Mouse (Mus musculus) MEL (cell line): ENCODE results near the gene Usp32. TPM values are rescaled to one million over a fixed set of nuclear protein-coding genes. Genes with fewer than 3 reads are reported as not detected.

Experiments
- DNase-seq: peaks from one replicate; pipeline ENCODE4 v3.0.0; 2011; ENCODE audit warnings: low read depth, low spot score
- H3K27ac ChIP-seq: 2 replicates; pipeline ENCODE4 v1.5.1; 2012; ENCODE audit warnings: low read depth, mild to moderate bottlenecking, control low read depth, low read length, moderate library complexity; ENCODE audit not compliant: control insufficient read depth
- H3K27me3 ChIP-seq, 2 experiments: fragments of 150-350 bp in 1 of 2; sonication (generic) in 1 of 2; 2 replicates each; pipeline ENCODE4 v1.6.1; 2012; ENCODE audit warnings: low read length in 2 of 2, mild to moderate bottlenecking in 2 of 2, improper control_type of control experiment in 1 of 2, moderate library complexity in 1 of 2; ENCODE audit not compliant: insufficient read depth in 2 of 2, control insufficient read depth in 1 of 2
- H3K36me3 ChIP-seq, 2 experiments: 2 replicates each; pipeline ENCODE4 v1.6.1; 2012 to 2014; ENCODE audit warnings: low read length in 2 of 2, improper control_type of control experiment in 1 of 2, inconsistent platforms in 1 of 2, mild to moderate bottlenecking in 1 of 2; ENCODE audit not compliant: insufficient read depth in 2 of 2, control insufficient read depth in 1 of 2
- H3K4me1 ChIP-seq, 2 experiments: fragments of 150-350 bp in 1 of 2; sonication (generic) in 1 of 2; 2 replicates each; pipeline ENCODE4 v1.6.1; 2012; ENCODE audit warnings: low read length in 2 of 2, improper control_type of control experiment in 1 of 2, mild to moderate bottlenecking in 1 of 2; ENCODE audit not compliant: insufficient read depth in 2 of 2, control insufficient read depth in 1 of 2
- H3K4me3 ChIP-seq, 2 experiments: fragments of 150-350 bp in 1 of 2; sonication (generic) in 1 of 2; 2 replicates each; pipeline ENCODE4 v1.5.1; 2012; ENCODE audit warnings: low read depth in 2 of 2, low read length in 2 of 2, mild to moderate bottlenecking in 2 of 2, moderate library complexity in 2 of 2, control low read depth in 1 of 2, improper control_type of control experiment in 1 of 2; ENCODE audit not compliant: control insufficient read depth in 1 of 2, insufficient read depth in 1 of 2
- H3K79me2 ChIP-seq: 2 replicates; pipeline ENCODE4 v1.6.1; 2012; ENCODE audit warnings: mild to moderate bottlenecking, low read length, moderate library complexity; ENCODE audit not compliant: control insufficient read depth, poor library complexity, insufficient read depth
- H3K9ac ChIP-seq: 2 replicates; pipeline ENCODE4 v1.6.1; 2012; ENCODE audit warnings: low read depth, mild to moderate bottlenecking, control low read depth, low read length, moderate library complexity; ENCODE audit not compliant: control insufficient read depth, poor library complexity, severe bottlenecking
- H3K9me3 ChIP-seq: fragments of 150-350 bp; sonication (generic); replicated peaks from 2 replicates; pipeline ENCODE4 v1.6.1; 2012; ENCODE audit warnings: mild to moderate bottlenecking, low read length, improper control_type of control experiment, moderate library complexity; ENCODE audit not compliant: insufficient read depth
- BHLHE40 ChIP-seq: IDR thresholded peaks from 2 replicates; pipeline ENCODE4 v1.6.1; 2012; ENCODE audit warnings: low read depth, mild to moderate bottlenecking, inconsistent platforms, low read length, improper control_type of control experiment, borderline replicate concordance
- CHD1 ChIP-seq: IDR thresholded peaks from 2 replicates; pipeline ENCODE4 v1.6.1; 2012; ENCODE audit warnings: low read depth, mild to moderate bottlenecking, inconsistent platforms, low read length, improper control_type of control experiment
- E2F4 ChIP-seq: IDR thresholded peaks from 2 replicates; pipeline ENCODE4 v1.6.1; 2011; ENCODE audit warnings: low read depth, low read length, improper control_type of control experiment, borderline replicate concordance
- ELF1 ChIP-seq: IDR thresholded peaks from 2 replicates; pipeline ENCODE4 v1.6.1; 2014; ENCODE audit warnings: low read depth, mild to moderate bottlenecking, inconsistent platforms, low read length, improper control_type of control experiment, moderate library complexity
- ETS1 ChIP-seq: IDR thresholded peaks from 2 replicates; pipeline ENCODE4 v1.6.1; 2012; ENCODE audit warnings: low read depth, mild to moderate bottlenecking, inconsistent platforms, low read length, improper control_type of control experiment, moderate library complexity
- GABPA ChIP-seq: IDR thresholded peaks from 2 replicates; pipeline ENCODE4 v1.6.1; 2012; ENCODE audit warnings: low read depth, mild to moderate bottlenecking, inconsistent platforms, low read length, improper control_type of control experiment, moderate library complexity
- HCFC1 ChIP-seq: IDR thresholded peaks from 2 replicates; pipeline ENCODE4 v1.6.1; 2012; ENCODE audit warnings: low read depth, mild to moderate bottlenecking, inconsistent platforms, low read length, improper control_type of control experiment, moderate library complexity
- MAFK ChIP-seq: IDR thresholded peaks from 2 replicates; pipeline ENCODE4 v1.6.1; 2011; ENCODE audit warnings: low read depth, mild to moderate bottlenecking, low read length, improper control_type of control experiment, borderline replicate concordance
- MAZ ChIP-seq: IDR thresholded peaks from 2 replicates; pipeline ENCODE4 v1.6.1; 2012; ENCODE audit warnings: low read depth, mild to moderate bottlenecking, inconsistent platforms, low read length, improper control_type of control experiment
- MEF2A ChIP-seq: IDR thresholded peaks from 2 replicates; pipeline ENCODE4 v1.6.1; 2014; ENCODE audit warnings: low read depth, mild to moderate bottlenecking, inconsistent platforms, low read length, improper control_type of control experiment; ENCODE audit not compliant: poor library complexity, insufficient replicate concordance, severe bottlenecking; ENCODE audit errors: extremely low read depth
- MXI1 ChIP-seq: IDR thresholded peaks from 2 replicates; pipeline ENCODE4 v1.6.1; 2011; ENCODE audit warnings: mild to moderate bottlenecking, low read depth, low read length, improper control_type of control experiment
- MYB ChIP-seq: IDR thresholded peaks from 2 replicates; pipeline ENCODE4 v1.6.1; 2011; ENCODE audit warnings: mild to moderate bottlenecking, low read depth, low read length, improper control_type of control experiment
- NELFE ChIP-seq: IDR thresholded peaks from 2 replicates; pipeline ENCODE4 v1.6.1; 2011; ENCODE audit warnings: low read depth, low read length, improper control_type of control experiment
- NRF1 ChIP-seq: IDR thresholded peaks from 2 replicates; pipeline ENCODE4 v1.6.1; 2014; ENCODE audit warnings: low read depth, mild to moderate bottlenecking, inconsistent platforms, low read length, improper control_type of control experiment, moderate library complexity; ENCODE audit not compliant: poor library complexity, insufficient read depth, severe bottlenecking
- POLR2A ChIP-seq, 2 experiments: IDR thresholded peaks; 2 replicates each; pipeline ENCODE4 v1.6.1; 2011 to 2012; ENCODE audit warnings: low read length in 2 of 2, mild to moderate bottlenecking in 2 of 2, control low read depth in 1 of 2, improper control_type of control experiment in 1 of 2, low read depth in 1 of 2, moderate library complexity in 1 of 2; ENCODE audit not compliant: control insufficient read depth in 1 of 2, insufficient read depth in 1 of 2, poor library complexity in 1 of 2
- POLR2AphosphoS2 ChIP-seq: IDR thresholded peaks from 2 replicates; pipeline ENCODE4 v1.6.1; 2011; ENCODE audit warnings: low read length, improper control_type of control experiment
- RCOR1 ChIP-seq: IDR thresholded peaks from 2 replicates; pipeline ENCODE4 v1.6.1; 2012; ENCODE audit warnings: low read depth, mild to moderate bottlenecking, inconsistent platforms, low read length, improper control_type of control experiment
- TAL1 ChIP-seq: IDR thresholded peaks from 2 replicates; pipeline ENCODE4 v1.6.1; 2012; ENCODE audit warnings: mild to moderate bottlenecking, inconsistent platforms, low read length, moderate library complexity, mixed read lengths
- TCF12 ChIP-seq: IDR thresholded peaks from 2 replicates; pipeline ENCODE4 v1.6.1; 2014; ENCODE audit warnings: low read depth, mild to moderate bottlenecking, inconsistent platforms, low read length, improper control_type of control experiment, moderate library complexity
- UBTF ChIP-seq: IDR thresholded peaks from 2 replicates; pipeline ENCODE4 v1.6.1; 2012; ENCODE audit warnings: low read depth, mild to moderate bottlenecking, inconsistent platforms, low read length, improper control_type of control experiment, moderate library complexity, borderline replicate concordance; ENCODE audit not compliant: insufficient read depth
- USF1 ChIP-seq: IDR thresholded peaks from 2 replicates; pipeline ENCODE4 v1.6.1; 2014; ENCODE audit warnings: low read depth, mild to moderate bottlenecking, inconsistent platforms, low read length, improper control_type of control experiment, moderate library complexity
- USF2 ChIP-seq, 2 experiments: IDR thresholded peaks; 2 replicates each; pipeline ENCODE4 v1.6.1; 2011 to 2012; ENCODE audit warnings: improper control_type of control experiment in 2 of 2, low read length in 2 of 2, borderline replicate concordance in 1 of 2, inconsistent platforms in 1 of 2, low read depth in 1 of 2, mild to moderate bottlenecking in 1 of 2; ENCODE audit not compliant: insufficient read depth in 1 of 2
- ZC3H11A ChIP-seq: IDR thresholded peaks from 2 replicates; pipeline ENCODE4 v1.6.1; 2012; ENCODE audit warnings: low read depth, mild to moderate bottlenecking, inconsistent platforms, low read length, improper control_type of control experiment
- ZKSCAN1 ChIP-seq: IDR thresholded peaks from 2 replicates; pipeline ENCODE4 v1.6.1; 2012; ENCODE audit warnings: low read depth, mild to moderate bottlenecking, inconsistent platforms, low read length, improper control_type of control experiment, moderate library complexity
- ZNF384 ChIP-seq: IDR thresholded peaks from 2 replicates; pipeline ENCODE4 v1.6.1; 2012; ENCODE audit warnings: low read depth, mild to moderate bottlenecking, inconsistent platforms, low read length, improper control_type of control experiment
- polyA plus RNA-seq, 2 experiments: library from polyadenylated mRNA; stranded (reverse) in 1 of 2; unstranded in 1 of 2; fragments of >175 nt in 1 of 2; fragments of >200 nt in 1 of 2; gene quantifications; 2 replicates each; pipeline versions ENCODE4 v1.2.1 to v1.2.4; 2012; ENCODE audit warnings: low replicate concordance in 2 of 2, low read depth in 1 of 2; ENCODE audit not compliant: insufficient read length in 2 of 2, insufficient read depth in 1 of 2, missing spikeins in 1 of 2
- total RNA-seq: library from RNA; depleted of rRNA; stranded (reverse); fragments of 300-350 nt; gene quantifications from 2 replicates; pipeline ENCODE4 v1.2.3, GENCODE M21; 2012

Usp32 gene
- total and polyA plus RNA-seq, 3 experiments = 11.3 to 11.5 TPM; not detected in 1

DNA sequence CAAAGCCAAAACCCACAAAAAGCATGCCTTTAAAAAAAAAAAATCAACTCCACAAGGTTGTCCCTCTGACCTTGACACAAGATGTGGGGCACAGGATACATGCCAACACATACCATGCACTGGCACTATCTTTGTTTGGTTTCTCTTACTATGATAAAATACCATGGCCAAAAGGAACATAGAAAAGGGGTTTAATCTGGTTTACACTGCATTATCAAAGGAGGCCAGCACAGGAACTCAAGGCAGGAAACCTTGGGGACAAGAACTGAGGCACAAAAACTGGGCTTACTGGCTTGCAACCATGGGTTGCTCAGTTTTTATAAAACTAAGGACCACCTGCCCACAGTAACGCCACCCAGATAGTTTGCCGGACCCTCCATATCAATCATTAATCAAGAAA, 34.1 kb downstream of the Usp32 start (continued):
- TF ChIP-seq BHLHE40 (no peak), MAFK (no peak), TCF12 (peak; percentile 84), NELFE (no peak), USF2 (IDR thresholded peaks at IDR 0.05; ENCODE audit: borderline replicate concordance in 1 of 2, insufficient read depth in 1 of 2, low read depth in 1 of 2, low read length in 2 of 2) (no peak)

DNA sequence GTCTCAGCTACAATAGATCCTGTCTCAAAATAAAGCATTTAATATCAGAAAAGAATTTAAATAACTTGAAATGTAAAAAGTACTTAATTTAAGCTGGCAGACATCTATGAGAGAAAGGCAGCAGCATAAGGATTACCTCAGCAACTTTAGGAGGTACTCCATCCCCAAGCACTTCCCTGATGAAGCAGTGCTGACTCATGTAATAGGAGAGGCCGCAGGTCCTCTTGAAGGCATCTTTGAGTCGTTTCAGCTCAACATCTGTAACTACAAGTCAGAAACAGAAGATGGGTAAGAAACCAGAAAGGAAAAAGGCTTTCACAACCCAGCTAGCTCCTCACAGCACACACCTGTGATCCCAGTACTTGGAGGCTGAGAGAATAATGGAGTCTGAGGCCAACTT, 36.2 kb downstream of the Usp32 start:
- Histone ChIP-seq H3K4me3 (no peak overlapping the region), H3K4me1 (peaks cover 18 to 31% of the 10 kb centered on the region in 2 experiments), H3K9ac (no peak overlapping the region), H3K27me3 (no peaks in the 10 kb centered on the region), H3K36me3 (peaks cover 3 to 29% of the 10 kb centered on the region in 2 experiments), H3K27ac (no peak overlapping the region), H3K9me3 (no peaks in the 10 kb centered on the region), H3K79me2 (no peaks in the 10 kb centered on the region)
- TF ChIP-seq NELFE (no peak), UBTF (no peak), MYB (no peak), MXI1 (no peak), ZKSCAN1 (no peak), TCF12 (no peak), ZC3H11A (no peak), HCFC1 (no peak), USF2 (IDR thresholded peaks at IDR 0.05; ENCODE audit: borderline replicate concordance in 1 of 2, insufficient read depth in 1 of 2, low read depth in 1 of 2, low read length in 2 of 2) (no peak), NRF1 (no peak), CHD1 (no peak), ZNF384 (no peak), POLR2AphosphoS2 (no peak), ETS1 (no peak), RCOR1 (no peak), TAL1 (no peak)
- no peak for DNase-seq

DNA sequence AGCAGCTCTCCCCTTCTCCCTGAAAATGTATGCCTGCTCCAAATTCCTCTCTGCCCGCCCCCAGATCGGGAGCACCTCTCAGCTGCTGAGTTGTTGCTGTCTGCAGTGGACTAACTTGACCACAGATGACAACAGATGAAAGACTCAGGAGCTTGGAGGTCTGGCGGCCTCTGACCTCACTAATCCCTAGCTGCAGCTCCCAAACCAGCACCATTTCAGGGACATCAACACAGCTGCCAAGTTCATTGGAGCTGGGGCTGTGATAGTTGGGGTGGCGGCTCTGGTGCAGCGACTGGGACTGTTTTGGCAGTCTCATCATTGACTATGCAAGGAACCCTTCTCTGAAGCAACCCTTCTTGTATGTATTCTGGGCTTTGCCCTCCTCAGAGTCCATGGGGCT, 44.8 kb downstream of the Usp32 start:
- Histone ChIP-seq H3K27ac (no peak overlapping the region), H3K27me3 (no peaks in the 10 kb centered on the region), H3K9ac (no peak overlapping the region), H3K9me3 (no peaks in the 10 kb centered on the region), H3K79me2 (no peaks in the 10 kb centered on the region), H3K36me3 (peaks cover 1 to 4% of the 10 kb centered on the region in 2 experiments), H3K4me3 (no peak overlapping the region), H3K4me1 (no peaks in the 10 kb centered on the region; a peak in 1 of 4 replicates)
- DNase-seq = no peak
- TF ChIP-seq MAZ (no peak), MEF2A (no peak), BHLHE40 (no peak), CHD1 (no peak), ETS1 (no peak), GABPA (no peak), POLR2A (IDR thresholded peaks at IDR 0.05; ENCODE audit: control insufficient read depth in 1 of 2, insufficient read depth in 1 of 2, low read depth in 1 of 2, low read length in 2 of 2, poor library complexity in 1 of 2) (no peak), USF1 (no peak), USF2 (IDR thresholded peaks at IDR 0.05; ENCODE audit: borderline replicate concordance in 1 of 2, insufficient read depth in 1 of 2, low read depth in 1 of 2, low read length in 2 of 2) (no peak), MXI1 (no peak), E2F4 (no peak), ELF1 (no peak), TCF12 (no peak)
